Mouse (Mus musculus): ENCODE data around the gene Dnajc19.

Dnajc19 gene

DNA sequence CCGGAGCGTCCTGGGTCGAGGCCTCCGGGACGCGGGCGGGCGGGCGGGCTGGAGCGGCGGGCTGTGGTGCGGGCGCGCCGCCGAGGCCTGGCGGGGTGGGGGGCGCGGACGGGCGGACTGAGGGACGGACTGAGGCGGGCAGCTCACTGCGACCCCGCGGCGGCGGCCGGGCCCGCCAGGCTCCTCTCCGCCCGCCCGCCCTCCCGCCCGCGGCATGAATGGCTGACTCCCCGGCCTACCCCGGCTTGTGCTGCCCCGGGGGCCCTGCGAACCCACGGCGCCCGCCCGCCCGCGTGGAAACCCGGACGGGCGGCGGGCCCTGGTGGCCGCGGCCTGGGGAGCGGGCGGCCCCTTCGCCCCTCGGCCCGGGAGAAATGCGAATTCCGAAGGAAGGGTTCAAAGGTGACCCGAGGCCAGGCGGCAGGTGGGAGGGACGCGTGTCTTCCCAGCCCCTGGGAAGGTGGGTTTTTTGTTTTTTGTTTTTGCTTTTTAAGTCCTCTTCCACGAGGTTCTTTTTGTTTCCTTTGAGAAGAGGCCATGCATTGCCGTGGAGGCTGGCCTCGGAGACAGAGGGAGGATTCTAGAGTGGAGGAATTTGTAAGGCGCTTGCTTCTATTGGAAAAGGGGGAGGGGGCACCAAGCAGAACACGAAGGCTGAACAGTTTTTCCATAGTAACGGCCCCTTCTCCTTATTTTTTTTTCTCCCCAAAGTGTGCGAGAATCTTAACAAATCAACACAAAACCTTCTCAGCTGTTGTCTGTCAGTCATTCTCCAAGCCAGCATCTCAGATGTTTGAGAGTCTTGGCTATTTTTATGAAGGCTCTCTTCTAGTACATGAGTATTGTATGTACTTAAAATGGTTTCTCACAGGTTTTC lies 60.5 kb downstream of the Dnajc19 start:
- TF ChIP-seq NANOG (IDR thresholded peaks at IDR 0.05; ENCODE audit: borderline replicate concordance, low read length): no peak
- no peak for TF ChIP-seq CTCF (conservative IDR thresholded peaks at IDR 0.05; ENCODE audit: low read length)
- TF ChIP-seq POU5F1 (IDR thresholded peaks at IDR 0.05; ENCODE audit: borderline replicate concordance, low read length): no peak
- peaks cover 17% of the 10 kb centered on the region for H3K36me3 ChIP-seq (ENCODE audit: insufficient read depth, low read length)
- no peaks in the 10 kb centered on the region for H3K27me3 ChIP-seq (ENCODE audit: insufficient read depth, low read length)
- peak overlapping the region; percentile 93 for H3K4me3 ChIP-seq (replicated peaks; ENCODE audit: low read length)
- H3K9me3 ChIP-seq (ENCODE audit: low read length): peaks cover 8% of the 10 kb centered on the region; the same call in 1 of the 2 replicates
- H3K4me1 ChIP-seq (replicated peaks; ENCODE audit: low read depth, low read length): peaks cover 66% of the 10 kb centered on the region

DNA sequence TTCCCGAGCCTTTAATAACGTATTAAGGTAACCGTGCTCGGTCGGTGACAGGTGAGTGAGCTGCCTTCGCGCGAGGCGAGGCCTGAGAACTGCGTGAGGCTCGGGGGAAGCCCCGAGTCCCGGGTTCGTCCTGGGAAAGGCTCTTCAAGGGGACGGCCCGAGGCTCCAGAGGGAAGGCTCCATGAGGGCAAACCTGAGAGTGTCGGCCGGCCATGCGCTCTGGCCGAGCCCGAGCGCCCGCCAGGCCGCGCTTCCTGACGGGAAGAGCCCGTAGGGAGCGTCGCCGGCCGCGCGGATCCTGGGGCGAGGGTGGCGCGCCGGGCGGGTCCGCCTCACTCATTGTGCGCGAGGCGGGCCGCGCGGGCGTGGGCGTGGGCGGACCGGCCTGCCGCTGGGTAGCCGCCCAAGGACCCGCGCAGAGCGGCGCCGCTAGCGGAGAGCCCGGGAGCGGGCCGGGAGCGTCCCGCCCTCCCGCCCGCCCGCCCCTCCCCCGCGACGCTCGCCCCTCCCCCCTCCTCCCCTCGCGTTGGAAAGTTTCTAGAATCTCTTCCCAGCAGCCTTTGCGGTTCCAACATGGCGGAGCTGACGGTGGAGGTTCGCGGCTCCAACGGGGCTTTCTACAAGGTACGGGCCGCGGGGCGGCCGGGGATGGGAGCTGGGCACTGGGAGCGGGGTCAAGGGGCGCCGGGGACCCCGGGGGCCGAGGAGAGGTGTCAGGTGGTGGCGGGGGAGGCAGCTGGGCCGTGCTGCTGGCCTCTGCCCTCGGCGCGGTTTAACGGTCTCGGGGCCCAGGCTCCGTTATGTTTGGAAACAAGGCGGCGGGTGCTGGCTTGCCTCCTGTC lies 61.4 kb downstream of the Dnajc19 start, which contains the start of gene Fxr1:
Fxr1 (plus strand) TSS at position 404 of the 842 bp plus-strand sequence.
- TF ChIP-seq CTCF (conservative IDR thresholded peaks at IDR 0.05; ENCODE audit: low read length) (no peak), POU5F1 (IDR thresholded peaks at IDR 0.05; ENCODE audit: borderline replicate concordance, low read length) (no peak), NANOG (IDR thresholded peaks at IDR 0.05; ENCODE audit: borderline replicate concordance, low read length) (no peak)
- H3K27me3 ChIP-seq (ENCODE audit: insufficient read depth, low read length): no peaks in the 10 kb centered on the region
- H3K36me3 ChIP-seq (ENCODE audit: insufficient read depth, low read length): peaks cover 17% of the 10 kb centered on the region
- peak within 1 kb of the TSS; percentile 93 for H3K4me3 ChIP-seq (replicated peaks; ENCODE audit: low read length)
- H3K9me3 ChIP-seq (ENCODE audit: low read length): peaks cover 15% of the 10 kb centered on the region
- H3K4me1 ChIP-seq (replicated peaks; ENCODE audit: low read depth, low read length): peaks cover 58% of the 10 kb centered on the region

DNA sequence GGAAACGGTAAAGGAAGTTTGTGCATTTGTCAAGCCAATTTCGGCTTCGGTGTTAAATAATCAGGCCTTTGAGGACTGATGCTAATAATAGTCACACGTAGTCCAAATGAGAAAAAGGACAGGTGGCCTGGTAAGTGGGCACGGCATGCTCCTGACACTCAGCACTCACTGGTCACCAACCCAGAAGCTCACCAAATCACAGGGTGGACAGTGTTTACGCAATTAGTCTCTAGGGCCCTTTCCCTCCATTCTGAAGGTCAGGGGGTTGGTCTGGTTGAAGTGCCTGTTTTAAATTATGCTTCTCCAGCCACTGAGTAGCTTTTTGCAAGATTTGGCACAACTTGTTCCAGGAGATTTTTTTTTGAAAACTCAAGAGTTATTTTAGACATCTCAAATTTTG lies 72.9 kb downstream of the Dnajc19 start:
- H3K36me3 ChIP-seq (ENCODE audit: insufficient read depth, low read length): no peaks in the 10 kb centered on the region
- peak overlapping the region; percentile 17 for H3K4me3 ChIP-seq (replicated peaks; ENCODE audit: low read length)
- TF ChIP-seq NANOG (IDR thresholded peaks at IDR 0.05; ENCODE audit: borderline replicate concordance, low read length) (no peak), CTCF (conservative IDR thresholded peaks at IDR 0.05; ENCODE audit: low read length) (no peak), POU5F1 (IDR thresholded peaks at IDR 0.05; ENCODE audit: borderline replicate concordance, low read length) (no peak)
- H3K4me1 ChIP-seq (replicated peaks; ENCODE audit: low read depth, low read length): peaks cover 63% of the 10 kb centered on the region
- H3K9me3 ChIP-seq (ENCODE audit: low read length): no peaks in the 10 kb centered on the region
- H3K27me3 ChIP-seq (ENCODE audit: insufficient read depth, low read length): no peaks in the 10 kb centered on the region

DNA sequence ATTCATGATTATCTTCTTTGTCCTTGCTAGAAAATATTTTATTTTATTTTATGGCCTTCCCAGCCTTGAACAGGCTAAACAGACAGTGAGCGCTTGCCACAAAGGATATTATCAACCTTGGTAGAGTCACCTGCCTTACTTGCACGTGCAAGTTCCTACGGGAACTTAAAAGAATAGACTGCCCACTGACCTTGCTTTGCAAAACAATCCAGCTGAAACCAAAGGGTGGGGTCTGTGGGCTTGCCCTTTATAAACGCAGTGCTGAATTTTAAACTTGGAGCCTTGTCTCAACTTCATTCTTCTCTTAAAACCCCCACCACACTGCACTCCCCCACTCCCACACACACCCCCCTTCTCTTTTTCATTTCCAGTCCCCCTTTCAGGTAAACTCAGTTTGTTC lies 73.5 kb downstream of the Dnajc19 start:
- no peaks in the 10 kb centered on the region for H3K9me3 ChIP-seq (ENCODE audit: low read length)
- H3K4me3 ChIP-seq (replicated peaks; ENCODE audit: low read length): peak overlapping the region; percentile 17; the same call in 1 of the 2 replicates
- H3K36me3 ChIP-seq (ENCODE audit: insufficient read depth, low read length): no peaks in the 10 kb centered on the region
- H3K4me1 ChIP-seq (replicated peaks; ENCODE audit: low read depth, low read length): peaks cover 69% of the 10 kb centered on the region
- TF ChIP-seq POU5F1 (IDR thresholded peaks at IDR 0.05; ENCODE audit: borderline replicate concordance, low read length): no peak
- no peak for TF ChIP-seq NANOG (IDR thresholded peaks at IDR 0.05; ENCODE audit: borderline replicate concordance, low read length)
- no peak for TF ChIP-seq CTCF (conservative IDR thresholded peaks at IDR 0.05; ENCODE audit: low read length)
- no peaks in the 10 kb centered on the region for H3K27me3 ChIP-seq (ENCODE audit: insufficient read depth, low read length)

DNA sequence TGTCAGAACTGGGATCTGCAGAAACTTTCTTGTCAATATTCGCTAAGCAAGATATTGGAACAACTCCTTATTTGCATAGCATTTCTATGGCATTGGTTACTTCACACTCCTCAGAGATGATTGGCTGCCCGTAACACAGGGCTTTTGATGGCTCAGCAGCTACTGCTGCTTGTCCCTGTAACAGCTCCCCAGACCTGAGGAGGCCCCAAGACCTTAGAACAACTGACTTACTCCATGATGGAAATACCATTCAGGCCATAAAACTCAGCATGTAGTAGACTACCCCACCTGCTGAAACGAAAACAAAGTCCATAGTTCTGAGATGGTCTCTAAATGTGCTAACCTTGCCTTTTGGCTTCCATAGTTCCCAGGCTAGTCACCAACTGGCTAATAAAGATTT lies 74.3 kb downstream of the Dnajc19 start:
- Histone ChIP-seq H3K9me3 (ENCODE audit: low read length) (no peaks in the 10 kb centered on the region), H3K4me3 (replicated peaks; ENCODE audit: low read length) (no peak overlapping the region), H3K36me3 (ENCODE audit: insufficient read depth, low read length) (no peaks in the 10 kb centered on the region), H3K4me1 (replicated peaks; ENCODE audit: low read depth, low read length) (peaks cover 77% of the 10 kb centered on the region), H3K27me3 (ENCODE audit: insufficient read depth, low read length) (no peaks in the 10 kb centered on the region)
- TF ChIP-seq CTCF (conservative IDR thresholded peaks at IDR 0.05; ENCODE audit: low read length) (no peak), POU5F1 (IDR thresholded peaks at IDR 0.05; ENCODE audit: borderline replicate concordance, low read length) (no peak), NANOG (IDR thresholded peaks at IDR 0.05; ENCODE audit: borderline replicate concordance, low read length) (no peak)

DNA sequence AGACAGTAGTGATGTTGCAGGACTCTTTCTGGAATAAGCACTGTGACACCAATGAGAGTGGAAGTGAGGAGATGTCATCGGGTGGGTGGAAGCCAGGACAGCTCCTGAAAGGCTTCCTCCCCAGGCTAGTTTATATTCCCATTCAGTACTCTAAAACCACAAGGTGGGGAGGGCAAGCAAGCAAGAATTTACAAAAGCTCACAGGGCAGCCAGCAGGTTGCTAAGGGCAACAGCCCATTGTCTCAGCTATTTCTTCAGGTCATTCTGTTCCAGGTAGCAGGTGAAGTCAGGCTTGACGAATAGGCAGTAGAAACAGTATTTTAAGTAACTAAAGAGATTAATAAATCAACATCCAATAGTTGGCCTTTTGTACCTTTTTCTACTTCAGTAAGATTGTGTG lies 74.8 kb downstream of the Dnajc19 start:
- H3K36me3 ChIP-seq (ENCODE audit: insufficient read depth, low read length): no peaks in the 10 kb centered on the region
- H3K9me3 ChIP-seq (ENCODE audit: low read length): no peaks in the 10 kb centered on the region
- TF ChIP-seq CTCF (conservative IDR thresholded peaks at IDR 0.05; ENCODE audit: low read length): no peak
- no peak for TF ChIP-seq POU5F1 (IDR thresholded peaks at IDR 0.05; ENCODE audit: borderline replicate concordance, low read length)
- TF ChIP-seq NANOG (IDR thresholded peaks at IDR 0.05; ENCODE audit: borderline replicate concordance, low read length): no peak
- no peak overlapping the region for H3K4me3 ChIP-seq (replicated peaks; ENCODE audit: low read length)
- no peaks in the 10 kb centered on the region for H3K27me3 ChIP-seq (ENCODE audit: insufficient read depth, low read length)
- peaks cover 79% of the 10 kb centered on the region for H3K4me1 ChIP-seq (replicated peaks; ENCODE audit: low read depth, low read length)

Measured in E14TG2a.4 (cell line).